Mouse (Mus musculus) heart, embryonic 11.5 days (tissue): ENCODE data around the gene Dis3. TPM values are rescaled to one million over a fixed set of nuclear protein-coding genes. Genes with fewer than 3 reads are reported as not detected.
"Not testable (repeated sequence)": the region's sequence is repeated elsewhere in the genome, so short reads cannot be mapped to it uniquely, and the experiment has no call there.

Experiments
- ATAC-seq: fragments of 200-750 bp; cut with Nextera tagmentation; replicated peaks from 2 replicates; pipeline ENCODE4 v1.8.0; 2017; ENCODE audit warnings: moderate library complexity; ENCODE audit not compliant: insufficient number of reproducible peaks, low FRiP score, low TSS enrichment
- H3K27ac ChIP-seq: fragments of 300-500 bp; sonication (generic); 2 replicates; pipeline ENCODE4 v1.5.1; 2014; ENCODE audit warnings: mild to moderate bottlenecking, low read depth, low read length
- H3K27me3 ChIP-seq: fragments of 300-500 bp; sonication (generic); 2 replicates; pipeline ENCODE4 v1.6.1; 2014; ENCODE audit warnings: mild to moderate bottlenecking, low read length, mixed read lengths; ENCODE audit not compliant: control insufficient read depth, insufficient read depth
- H3K36me3 ChIP-seq: fragments of 300-500 bp; sonication (generic); 2 replicates; pipeline ENCODE4 v1.6.1; 2014; ENCODE audit warnings: mild to moderate bottlenecking, low read length, moderate library complexity, mixed read lengths; ENCODE audit not compliant: control insufficient read depth, insufficient read depth
- H3K4me1 ChIP-seq: fragments of 300-500 bp; sonication (generic); 2 replicates; pipeline ENCODE4 v1.6.1; 2014; ENCODE audit warnings: low read length; ENCODE audit not compliant: control insufficient read depth, insufficient read depth
- H3K4me2 ChIP-seq: fragments of 300-500 bp; sonication (generic); 2 replicates; pipeline ENCODE4 v1.6.1; 2014; ENCODE audit warnings: mild to moderate bottlenecking, moderate library complexity
- H3K4me3 ChIP-seq: fragments of 300-500 bp; sonication (generic); 2 replicates; pipeline ENCODE4 v1.5.1; 2014; ENCODE audit warnings: low read depth, low read length
- H3K9ac ChIP-seq: fragments of 300-500 bp; sonication (generic); 2 replicates; pipeline ENCODE4 v1.6.1; 2014; ENCODE audit warnings: mild to moderate bottlenecking, low read depth, low read length, moderate library complexity
- H3K9me3 ChIP-seq: fragments of 300-500 bp; sonication (generic); replicated peaks from 2 replicates; pipeline ENCODE4 v1.6.1; 2016; ENCODE audit warnings: low read length; ENCODE audit not compliant: control insufficient read depth
- WGBS: fragments of 180-500 bp; shearing (Covaris S2); extraction: QIAGEN DNeasy Blood & Tissue Kit; methylation state at CpG from one replicate; pipeline ENCODE4 v1.1.7; 2014; ENCODE audit not compliant: insufficient replicate concordance; 5-methylcytosine and 5-hydroxymethylcytosine counted together
- polyA plus RNA-seq: library from polyadenylated mRNA; unstranded; fragments of >200 nt; fragmentation: Nextera tagmentation; extraction: Ambion mirVana; gene quantifications from 2 replicates; pipeline ENCODE4 v1.2.1, GENCODE M21; 2014

Dis3 gene
- polyA plus RNA-seq, 1 experiment from 2014 or later: 31.9 TPM

GRCm38 (mm10) chr14:99037703-99038102, 61.9 kb downstream of the Dis3 start:
- Histone ChIP-seq H3K36me3 (peaks cover 11% of the 10 kb centered on the region; the same call in 1 of the 2 replicates), H3K27ac (no peak overlapping the region), H3K27me3 (no peaks in the 10 kb centered on the region), H3K9ac (no peak overlapping the region), H3K4me2 (no peak overlapping the region), H3K4me3 (no peak overlapping the region), H3K4me1 (peaks cover 12% of the 10 kb centered on the region; the same call in 1 of the 2 replicates), H3K9me3 (no peaks in the 10 kb centered on the region)
- ATAC-seq: no peak
- WGBS: 87% methylated on average over 2 of the region's 2 CpGs

GRCm38 (mm10) chr14:99036039-99036438, 63.5 kb downstream of the Dis3 start:
- peaks cover 11% of the 10 kb centered on the region; the same call in 1 of the 2 replicates for H3K36me3 ChIP-seq
- WGBS: 73% methylated on average over 4 of the region's 4 CpGs
- H3K9ac ChIP-seq: no peak overlapping the region
- no peaks in the 10 kb centered on the region for H3K9me3 ChIP-seq
- ATAC-seq: no peak
- H3K4me2 ChIP-seq: no peak overlapping the region
- no peak overlapping the region for H3K4me3 ChIP-seq
- no peak overlapping the region for H3K27ac ChIP-seq
- H3K27me3 ChIP-seq: no peaks in the 10 kb centered on the region
- 0 out of 2 replicates have a peak, but pooled peaks cover under 1% of the 10 kb centered on the region for H3K4me1 ChIP-seq

- H3K9me3 ChIP-seq, H3K9ac ChIP-seq, H3K27me3 ChIP-seq, H3K27ac ChIP-seq, ATAC-seq, H3K4me1 ChIP-seq, H3K4me3 ChIP-seq, H3K4me2 ChIP-seq: not testable (repeated sequence)
- 95% methylated on average over 8 of the region's 8 CpGs for WGBS
- H3K36me3 ChIP-seq: peaks cover 11% of the 10 kb centered on the region; the same call in 1 of the 2 replicates
These were observed 64.7 kb downstream of the Dis3 start for GRCm38 (mm10) chr14:99034851-99035250.

GRCm38 (mm10) chr14:99032596-99032995, 67.0 kb downstream of the Dis3 start:
- Histone ChIP-seq H3K27ac (no peak overlapping the region), H3K4me3 (no peak overlapping the region), H3K9ac (no peak overlapping the region), H3K4me1 (no peaks in the 10 kb centered on the region), H3K36me3 (peaks cover 3% of the 10 kb centered on the region; the same call in 1 of the 2 replicates), H3K9me3 (no peaks in the 10 kb centered on the region), H3K4me2 (no peak overlapping the region), H3K27me3 (no peaks in the 10 kb centered on the region)
- WGBS: 73% methylated on average over 5 of the region's 5 CpGs
- no peak; the same call in 1 of the 2 replicates for ATAC-seq

- no peak for ATAC-seq
- Histone ChIP-seq H3K27me3 (no peaks in the 10 kb centered on the region), H3K36me3 (peaks cover 3% of the 10 kb centered on the region; the same call in 1 of the 2 replicates), H3K4me3 (no peak overlapping the region), H3K27ac (no peak overlapping the region), H3K4me1 (no peaks in the 10 kb centered on the region), H3K4me2 (no peak overlapping the region), H3K9me3 (no peaks in the 10 kb centered on the region), H3K9ac (no peak overlapping the region)
- WGBS: 86% methylated on average over 5 of the region's 5 CpGs
These were observed 68.2 kb downstream of the Dis3 start for GRCm38 (mm10) chr14:99031337-99031873.

DNA sequence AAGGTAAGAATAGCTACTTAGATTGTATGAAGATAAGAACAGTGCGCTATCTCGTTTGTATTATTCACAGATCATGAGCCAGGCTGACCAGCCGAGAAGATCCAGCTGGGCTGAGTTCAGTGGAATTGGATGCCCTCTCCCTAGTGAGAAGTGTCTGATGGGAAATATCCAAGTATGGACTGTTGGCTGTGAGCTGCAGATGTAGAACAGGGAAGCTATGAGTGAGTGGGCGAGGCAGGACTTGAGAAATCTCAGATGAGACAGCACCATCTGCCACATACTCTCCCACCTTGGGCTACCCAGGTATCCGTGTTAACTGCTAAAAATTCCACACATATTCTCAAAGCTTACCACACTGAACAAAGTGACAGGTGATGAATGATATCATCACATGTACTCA, 69.6 kb downstream of the Dis3 start:
- Histone ChIP-seq H3K4me3 (no peak overlapping the region), H3K9me3 (no peaks in the 10 kb centered on the region), H3K9ac (no peak overlapping the region), H3K27me3 (no peaks in the 10 kb centered on the region), H3K27ac (no peak overlapping the region), H3K36me3 (peaks cover 3% of the 10 kb centered on the region; the same call in 1 of the 2 replicates), H3K4me2 (no peak overlapping the region), H3K4me1 (no peaks in the 10 kb centered on the region)
- ATAC-seq: no peak
- 59% methylated on average over 5 of the region's 5 CpGs for WGBS

Other genes with a start within 250 kb of the Dis3 start
- 1.0 and 1.8 TPM in 2 replicates for gene Rpl36a-ps1, start 105.5 kb downstream of the Dis3 start, polyA plus RNA-seq
- 93.1 and 97.9 TPM in 2 replicates for gene Mzt1, start 53.6 kb downstream of the Dis3 start, polyA plus RNA-seq
- gene Bora, start 53.5 kb downstream of the Dis3 start, polyA plus RNA-seq: 51.9 and 52.1 TPM in 2 replicates
- 15.8 and 16.7 TPM in 2 replicates for gene Pibf1, start 346 bp downstream of the Dis3 start, polyA plus RNA-seq
- 2.4 and 2.6 TPM in 2 replicates for gene Klf5, start 198.9 kb upstream of the Dis3 start, polyA plus RNA-seq